Mouse (Mus musculus): ENCODE measurements around the gene 1700018B08Rik. TPM values are rescaled to one million over a fixed set of nuclear protein-coding genes. Genes with fewer than 3 reads are reported as not detected.

1700018B08Rik gene
- polyA plus RNA-seq, 1 experiment from 2014 or later, result not detected

DNA sequence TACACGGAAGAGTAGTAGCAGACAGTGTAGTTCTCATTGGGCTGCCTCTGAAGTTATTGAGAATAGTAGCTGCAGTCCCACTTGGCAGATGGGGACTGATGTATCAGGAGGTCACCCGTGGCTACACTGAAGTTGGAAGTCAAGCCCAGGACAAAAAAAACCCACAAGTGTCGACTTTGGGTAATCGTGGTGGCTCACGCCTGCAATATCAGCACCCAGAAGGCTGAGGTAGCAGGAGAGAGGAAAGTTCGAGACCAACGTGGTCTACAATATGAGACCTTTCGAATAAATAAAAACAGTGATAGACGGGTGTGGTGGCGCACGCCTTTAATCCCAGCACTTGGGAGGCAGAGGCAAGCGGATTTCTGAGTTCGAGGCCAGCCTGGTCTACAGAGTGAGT is 40.6 kb upstream of the 1700018B08Rik start:
- H3K36me3 ChIP-seq (ENCODE audit: control insufficient read depth, insufficient read depth, low read length), result no peaks in the 10 kb centered on the region
- DNase-seq (ENCODE audit: low spot score) (no peak), ATAC-seq (replicated peaks; ENCODE audit: low FRiP score) (no peak)
- no peaks in the 10 kb centered on the region for H3K27me3 ChIP-seq (ENCODE audit: control insufficient read depth, insufficient read depth, low read length)
- WGBS, result 42% methylated on average over 13 of the region's 13 CpGs
- no peak overlapping the region for H3K27ac ChIP-seq (ENCODE audit: low read depth, low read length)
- peak overlapping the region; percentile 54 for H3K4me3 ChIP-seq (ENCODE audit: low read depth, low read length)
- peaks cover 2% of the 10 kb centered on the region; the same call in 1 of the 2 replicates for H3K4me1 ChIP-seq (replicated peaks; ENCODE audit: control insufficient read depth, insufficient read depth, low read length)
- H3K9ac ChIP-seq (ENCODE audit: low read length), result peak overlapping the region; percentile 61
- H3K9me3 ChIP-seq (ENCODE audit: control insufficient read depth, low read length), result no peaks in the 10 kb centered on the region
- H3K4me2 ChIP-seq (ENCODE audit: low read depth, low read length, severe bottlenecking), result peak overlapping the region; percentile 77

- 66% methylated on average over 8 of the region's 8 CpGs for WGBS
- Histone ChIP-seq H3K4me1 (replicated peaks; ENCODE audit: control insufficient read depth, insufficient read depth, low read length) (no peaks in the 10 kb centered on the region; the same call in 1 of the 2 replicates), H3K9ac (ENCODE audit: low read length) (no peak overlapping the region), H3K36me3 (ENCODE audit: control insufficient read depth, insufficient read depth, low read length) (no peaks in the 10 kb centered on the region), H3K9me3 (ENCODE audit: control insufficient read depth, low read length) (no peaks in the 10 kb centered on the region), H3K27ac (ENCODE audit: low read depth, low read length) (no peak overlapping the region), H3K4me2 (ENCODE audit: low read depth, low read length, severe bottlenecking) (no peak overlapping the region), H3K27me3 (ENCODE audit: control insufficient read depth, insufficient read depth, low read length) (no peaks in the 10 kb centered on the region), H3K4me3 (ENCODE audit: low read depth, low read length) (no peak overlapping the region)
- no peak for DNase-seq (ENCODE audit: low spot score)
- ATAC-seq (replicated peaks; ENCODE audit: low FRiP score), result no peak
Observed at GRCm38 (mm10) chr8:121583653-121584052, 39.5 kb upstream of the 1700018B08Rik start.

- H3K27ac ChIP-seq (ENCODE audit: low read depth, low read length), result no peak overlapping the region
- no peaks in the 10 kb centered on the region for H3K36me3 ChIP-seq (ENCODE audit: control insufficient read depth, insufficient read depth, low read length)
- no peak overlapping the region for H3K4me3 ChIP-seq (ENCODE audit: low read depth, low read length)
- ATAC-seq (replicated peaks; ENCODE audit: low FRiP score) (no peak), DNase-seq (ENCODE audit: low spot score) (no peak)
- H3K4me2 ChIP-seq (ENCODE audit: low read depth, low read length, severe bottlenecking), result no peak overlapping the region
- H3K9me3 ChIP-seq (ENCODE audit: control insufficient read depth, low read length), result no peaks in the 10 kb centered on the region
- no peaks in the 10 kb centered on the region for H3K27me3 ChIP-seq (ENCODE audit: control insufficient read depth, insufficient read depth, low read length)
- whole genome bisulfite sequencing, result 48% methylated on average over 9 of the region's 9 CpGs
- H3K9ac ChIP-seq (ENCODE audit: low read length), result no peak overlapping the region
- peaks cover 10% of the 10 kb centered on the region for H3K4me1 ChIP-seq (replicated peaks; ENCODE audit: control insufficient read depth, insufficient read depth, low read length)
Observed at GRCm38 (mm10) chr8:121580465-121580864, 36.3 kb upstream of the 1700018B08Rik start.

DNA sequence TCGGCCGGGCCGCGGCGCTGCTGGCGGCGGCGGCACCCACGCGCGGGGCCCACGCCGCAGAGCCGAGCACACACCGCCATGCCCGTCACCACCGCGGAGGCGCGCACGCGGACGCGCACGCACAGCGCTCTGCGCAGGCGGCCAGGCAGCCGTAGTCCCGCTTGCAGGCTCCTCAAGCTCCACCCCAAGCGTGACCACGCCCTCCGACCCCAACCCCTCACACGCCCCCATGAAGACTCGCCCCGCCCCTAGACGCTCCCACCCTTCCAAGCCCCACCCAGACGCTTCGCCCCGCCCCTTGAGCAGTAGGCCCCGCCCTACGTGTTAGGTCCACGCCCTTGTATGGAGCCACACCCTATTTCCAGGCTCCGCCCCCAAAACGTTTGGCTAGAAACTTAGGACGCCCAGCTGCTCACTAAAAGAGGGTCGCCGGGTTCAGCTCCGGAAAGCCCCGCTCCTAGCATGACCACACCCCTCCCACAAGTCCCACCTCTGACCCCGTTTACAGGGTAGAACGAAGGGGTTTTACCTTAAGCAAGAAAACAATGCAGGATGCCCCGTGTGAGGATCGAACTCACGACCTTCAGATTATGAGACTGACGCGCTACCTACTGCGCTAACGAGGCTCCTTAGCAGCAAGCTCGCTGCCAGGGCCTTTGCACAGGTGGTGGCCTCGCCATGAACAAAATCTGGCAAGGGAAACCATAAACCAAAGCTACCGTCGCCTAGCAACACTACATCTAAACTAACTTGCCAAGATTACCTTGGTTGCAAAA is 34.7 kb upstream of the 1700018B08Rik start, which contains the start of gene Fbxo31:
Gene Fbxo31, minus strand, starts transcription at position 131 of the 776 bp plus-strand sequence.
- H3K4me1 ChIP-seq (replicated peaks; ENCODE audit: control insufficient read depth, insufficient read depth, low read length), result peaks cover 10% of the 10 kb centered on the region
- no peaks in the 10 kb centered on the region for H3K9me3 ChIP-seq (ENCODE audit: control insufficient read depth, low read length)
- peak within 1 kb of the TSS; percentile 84 for H3K9ac ChIP-seq (ENCODE audit: low read length)
- WGBS, result under 1% methylated on average over 63 of the region's 63 CpGs
- H3K27me3 ChIP-seq (ENCODE audit: control insufficient read depth, insufficient read depth, low read length), result no peaks in the 10 kb centered on the region
- ATAC-seq (replicated peaks; ENCODE audit: low FRiP score) (peak; percentile 92), DNase-seq (ENCODE audit: low spot score) (peak; percentile 99)
- no peaks in the 10 kb centered on the region for H3K36me3 ChIP-seq (ENCODE audit: control insufficient read depth, insufficient read depth, low read length)
- H3K4me3 ChIP-seq (ENCODE audit: low read depth, low read length), result peak within 1 kb of the TSS; percentile 87
- 0 out of 2 replicates have a peak within 1 kb of the TSS, but pooled peaks have one; percentile 31 for H3K27ac ChIP-seq (ENCODE audit: low read depth, low read length)
- H3K4me2 ChIP-seq (ENCODE audit: low read depth, low read length, severe bottlenecking), result peak within 1 kb of the TSS; percentile 80

GRCm38 (mm10) chr8:121577751-121578675 is 33.9 kb upstream of the 1700018B08Rik start:
- 2% methylated on average over 44 of the region's 44 CpGs for WGBS
- peak; percentile 65 for ATAC-seq (replicated peaks; ENCODE audit: low FRiP score)
- H3K4me3 ChIP-seq (ENCODE audit: low read depth, low read length), result peak overlapping the region; percentile 87
- no peaks in the 10 kb centered on the region for H3K9me3 ChIP-seq (ENCODE audit: control insufficient read depth, low read length)
- H3K36me3 ChIP-seq (ENCODE audit: control insufficient read depth, insufficient read depth, low read length), result no peaks in the 10 kb centered on the region
- H3K9ac ChIP-seq (ENCODE audit: low read length), result peak overlapping the region; percentile 84
- H3K27ac ChIP-seq (ENCODE audit: low read depth, low read length), result 0 out of 2 replicates have a peak overlapping the region, but pooled peaks have one; percentile 31
- H3K27me3 ChIP-seq (ENCODE audit: control insufficient read depth, insufficient read depth, low read length), result no peaks in the 10 kb centered on the region
- DNase-seq (ENCODE audit: low spot score), result no peak
- peak overlapping the region; percentile 80 for H3K4me2 ChIP-seq (ENCODE audit: low read depth, low read length, severe bottlenecking)
- H3K4me1 ChIP-seq (replicated peaks; ENCODE audit: control insufficient read depth, insufficient read depth, low read length), result peaks cover 10% of the 10 kb centered on the region

GRCm38 (mm10) chr8:121575661-121576060 is 31.5 kb upstream of the 1700018B08Rik start:
- Histone ChIP-seq H3K27me3 (ENCODE audit: control insufficient read depth, insufficient read depth, low read length) (no peaks in the 10 kb centered on the region), H3K4me2 (ENCODE audit: low read depth, low read length, severe bottlenecking) (no peak overlapping the region), H3K9me3 (ENCODE audit: control insufficient read depth, low read length) (no peaks in the 10 kb centered on the region), H3K4me3 (ENCODE audit: low read depth, low read length) (no peak overlapping the region), H3K36me3 (ENCODE audit: control insufficient read depth, insufficient read depth, low read length) (no peaks in the 10 kb centered on the region), H3K27ac (ENCODE audit: low read depth, low read length) (no peak overlapping the region), H3K4me1 (replicated peaks; ENCODE audit: control insufficient read depth, insufficient read depth, low read length) (peaks cover 10% of the 10 kb centered on the region), H3K9ac (ENCODE audit: low read length) (no peak overlapping the region)
- DNase-seq (ENCODE audit: low spot score) (no peak), ATAC-seq (replicated peaks; ENCODE audit: low FRiP score) (no peak)
- 92% methylated on average over 3 of the region's 3 CpGs for WGBS

- ATAC-seq (replicated peaks; ENCODE audit: low FRiP score), result no peak
- no peak for DNase-seq (ENCODE audit: low spot score)
- WGBS, result 62% methylated on average over 3 of the region's 3 CpGs
- Histone ChIP-seq H3K9ac (ENCODE audit: low read length) (no peak overlapping the region), H3K27me3 (ENCODE audit: control insufficient read depth, insufficient read depth, low read length) (no peaks in the 10 kb centered on the region), H3K4me2 (ENCODE audit: low read depth, low read length, severe bottlenecking) (no peak overlapping the region), H3K36me3 (ENCODE audit: control insufficient read depth, insufficient read depth, low read length) (no peaks in the 10 kb centered on the region), H3K9me3 (ENCODE audit: control insufficient read depth, low read length) (no peaks in the 10 kb centered on the region), H3K27ac (ENCODE audit: low read depth, low read length) (no peak overlapping the region), H3K4me3 (ENCODE audit: low read depth, low read length) (no peak overlapping the region), H3K4me1 (replicated peaks; ENCODE audit: control insufficient read depth, insufficient read depth, low read length) (peaks cover 10% of the 10 kb centered on the region)
Observed at GRCm38 (mm10) chr8:121573275-121573674, 29.2 kb upstream of the 1700018B08Rik start.

- Histone ChIP-seq H3K9ac (ENCODE audit: low read length) (no peak overlapping the region), H3K9me3 (ENCODE audit: control insufficient read depth, low read length) (no peaks in the 10 kb centered on the region), H3K27me3 (ENCODE audit: control insufficient read depth, insufficient read depth, low read length) (no peaks in the 10 kb centered on the region), H3K27ac (ENCODE audit: low read depth, low read length) (no peak overlapping the region), H3K4me1 (replicated peaks; ENCODE audit: control insufficient read depth, insufficient read depth, low read length) (peaks cover 4% of the 10 kb centered on the region), H3K4me2 (ENCODE audit: low read depth, low read length, severe bottlenecking) (no peak overlapping the region), H3K36me3 (ENCODE audit: control insufficient read depth, insufficient read depth, low read length) (no peaks in the 10 kb centered on the region), H3K4me3 (ENCODE audit: low read depth, low read length) (no peak overlapping the region)
- ATAC-seq (replicated peaks; ENCODE audit: low FRiP score) (no peak), DNase-seq (ENCODE audit: low spot score) (no peak)
- WGBS, result 81% methylated on average over 7 of the region's 7 CpGs
Observed at GRCm38 (mm10) chr8:121572121-121572520, 28.0 kb upstream of the 1700018B08Rik start.

All from forebrain, embryonic 11.5 days (tissue).